Mouse (Mus musculus): ENCODE data around the gene Crybb1. TPM values are rescaled to one million over a fixed set of nuclear protein-coding genes. Genes with fewer than 3 reads are reported as not detected.

The Crybb1 gene
- polyA plus RNA-seq, 1 experiment = 0.46 TPM

DNA sequence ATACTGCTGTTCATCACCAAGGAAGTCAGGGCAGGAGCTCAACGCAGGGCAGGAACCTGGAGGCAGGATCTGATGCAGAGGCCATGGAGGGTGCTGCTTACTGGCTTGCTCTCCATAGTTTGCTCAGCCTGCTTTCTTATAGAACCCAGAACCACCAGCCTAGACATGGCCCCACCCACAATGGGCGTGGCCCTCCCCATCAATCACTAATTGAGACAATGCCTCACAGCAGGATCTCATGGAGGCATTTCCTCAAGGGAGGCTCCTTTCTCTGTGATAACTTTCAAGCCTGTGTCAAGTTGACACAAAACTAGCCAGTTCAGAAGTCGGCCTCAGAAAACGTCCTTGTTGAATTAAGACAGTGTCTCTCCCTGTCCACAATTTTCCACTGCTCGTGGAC lies 19.8 kb upstream of the Crybb1 start:
- no peaks in the 10 kb centered on the region for H3K4me1 ChIP-seq (ENCODE audit: control insufficient read depth, insufficient read depth, insufficient read length)
- no peak for DNase-seq (ENCODE audit: low read depth in 1 of 2, low spot score in 2 of 2)
- no peak overlapping the region for H3K27ac ChIP-seq (ENCODE audit: insufficient read depth, low read length)
- WGBS = 89% methylated on average over 5 of the region's 5 CpGs
- TF ChIP-seq CTCF (IDR thresholded peaks at IDR 0.05; ENCODE audit: extremely low read depth, insufficient read depth, insufficient read length, insufficient replicate concordance) = no peak
- no peak for TF ChIP-seq POLR2A (IDR thresholded peaks at IDR 0.05; ENCODE audit: low read depth, low read length)
- no peak overlapping the region for H3K4me3 ChIP-seq (ENCODE audit: extremely low read depth, insufficient read depth, insufficient read length)
- H3K27me3 ChIP-seq (ENCODE audit: control insufficient read depth, insufficient read depth, low read length) = no peaks in the 10 kb centered on the region
- H3K36me3 ChIP-seq (ENCODE audit: control insufficient read depth, insufficient read depth, low read length) = no peaks in the 10 kb centered on the region

DNA sequence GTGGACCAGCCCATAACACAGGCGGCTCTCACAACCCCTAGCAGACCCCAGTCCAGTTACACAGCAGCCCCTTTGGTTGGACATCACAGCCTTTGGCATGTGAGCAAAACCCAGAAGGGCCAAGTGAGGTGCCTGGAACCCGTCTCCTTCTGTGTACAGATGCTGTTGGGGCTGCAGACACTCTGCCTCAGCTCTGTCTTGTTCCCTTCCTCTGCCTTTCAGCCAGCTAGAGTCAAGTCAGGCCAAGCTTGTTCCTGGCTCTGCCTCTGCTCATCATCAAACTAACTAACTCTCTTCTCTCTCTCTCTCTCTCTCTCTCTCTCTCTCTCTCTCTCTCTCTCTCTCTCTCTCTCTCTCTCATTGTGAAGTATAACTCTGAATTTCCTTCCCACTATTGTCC lies 19.0 kb upstream of the Crybb1 start:
- no peak overlapping the region for H3K27ac ChIP-seq (ENCODE audit: insufficient read depth, low read length)
- DNase-seq (ENCODE audit: low read depth in 1 of 2, low spot score in 2 of 2) = no peak
- H3K36me3 ChIP-seq (ENCODE audit: control insufficient read depth, insufficient read depth, low read length) = no peaks in the 10 kb centered on the region
- no peaks in the 10 kb centered on the region for H3K4me1 ChIP-seq (ENCODE audit: control insufficient read depth, insufficient read depth, insufficient read length)
- no peak overlapping the region for H3K4me3 ChIP-seq (ENCODE audit: extremely low read depth, insufficient read depth, insufficient read length)
- no peaks in the 10 kb centered on the region for H3K27me3 ChIP-seq (ENCODE audit: control insufficient read depth, insufficient read depth, low read length)
- 91% methylated on average over 2 of the region's 2 CpGs for WGBS
- TF ChIP-seq POLR2A (IDR thresholded peaks at IDR 0.05; ENCODE audit: low read depth, low read length) (no peak), CTCF (IDR thresholded peaks at IDR 0.05; ENCODE audit: extremely low read depth, insufficient read depth, insufficient read length, insufficient replicate concordance) (no peak)

- H3K27ac ChIP-seq (ENCODE audit: insufficient read depth, low read length) = no peak overlapping the region
- H3K27me3 ChIP-seq (ENCODE audit: control insufficient read depth, insufficient read depth, low read length) = no peaks in the 10 kb centered on the region
- H3K4me3 ChIP-seq (ENCODE audit: extremely low read depth, insufficient read depth, insufficient read length) = no peak overlapping the region
- TF ChIP-seq POLR2A (IDR thresholded peaks at IDR 0.05; ENCODE audit: low read depth, low read length) = no peak
- no peak for TF ChIP-seq CTCF (IDR thresholded peaks at IDR 0.05; ENCODE audit: extremely low read depth, insufficient read depth, insufficient read length, insufficient replicate concordance)
- H3K4me1 ChIP-seq (ENCODE audit: control insufficient read depth, insufficient read depth, insufficient read length) = no peaks in the 10 kb centered on the region; the same call in 1 of the 2 replicates
- 22% methylated on average over 16 of the region's 16 CpGs for WGBS
- no peaks in the 10 kb centered on the region for H3K36me3 ChIP-seq (ENCODE audit: control insufficient read depth, insufficient read depth, low read length)
- DNase-seq (ENCODE audit: low read depth in 1 of 2, low spot score in 2 of 2) = no peak
Measured at GRCm38 (mm10) chr5:112237439-112237838, 18.2 kb upstream of the Crybb1 start.

GRCm38 (mm10) chr5:112237866-112238570 lies 17.6 kb upstream of the Crybb1 start:
- Histone ChIP-seq H3K36me3 (ENCODE audit: control insufficient read depth, insufficient read depth, low read length) (no peaks in the 10 kb centered on the region), H3K4me1 (ENCODE audit: control insufficient read depth, insufficient read depth, insufficient read length) (peaks cover 1% of the 10 kb centered on the region; the same call in 1 of the 2 replicates), H3K27me3 (ENCODE audit: control insufficient read depth, insufficient read depth, low read length) (no peaks in the 10 kb centered on the region), H3K27ac (ENCODE audit: insufficient read depth, low read length) (no peak overlapping the region), H3K4me3 (ENCODE audit: extremely low read depth, insufficient read depth, insufficient read length) (no peak overlapping the region)
- no peak for TF ChIP-seq POLR2A (IDR thresholded peaks at IDR 0.05; ENCODE audit: low read depth, low read length)
- no peak for TF ChIP-seq CTCF (IDR thresholded peaks at IDR 0.05; ENCODE audit: extremely low read depth, insufficient read depth, insufficient read length, insufficient replicate concordance)
- no peak for DNase-seq (ENCODE audit: low read depth in 1 of 2, low spot score in 2 of 2)
- 86% methylated on average over 9 of the region's 9 CpGs for WGBS

- no peaks in the 10 kb centered on the region for H3K27me3 ChIP-seq (ENCODE audit: control insufficient read depth, insufficient read depth, low read length)
- 87% methylated on average over 3 of the region's 3 CpGs for WGBS
- no peak overlapping the region for H3K4me3 ChIP-seq (ENCODE audit: extremely low read depth, insufficient read depth, insufficient read length)
- H3K4me1 ChIP-seq (ENCODE audit: control insufficient read depth, insufficient read depth, insufficient read length) = peaks cover 4% of the 10 kb centered on the region; the same call in 1 of the 2 replicates
- H3K36me3 ChIP-seq (ENCODE audit: control insufficient read depth, insufficient read depth, low read length) = no peaks in the 10 kb centered on the region
- no peak for DNase-seq (ENCODE audit: low read depth in 1 of 2, low spot score in 2 of 2)
- no peak overlapping the region for H3K27ac ChIP-seq (ENCODE audit: insufficient read depth, low read length)
- TF ChIP-seq POLR2A (IDR thresholded peaks at IDR 0.05; ENCODE audit: low read depth, low read length) = no peak
- no peak for TF ChIP-seq CTCF (IDR thresholded peaks at IDR 0.05; ENCODE audit: extremely low read depth, insufficient read depth, insufficient read length, insufficient replicate concordance)
Measured at GRCm38 (mm10) chr5:112238781-112239482, 16.7 kb upstream of the Crybb1 start.

DNA sequence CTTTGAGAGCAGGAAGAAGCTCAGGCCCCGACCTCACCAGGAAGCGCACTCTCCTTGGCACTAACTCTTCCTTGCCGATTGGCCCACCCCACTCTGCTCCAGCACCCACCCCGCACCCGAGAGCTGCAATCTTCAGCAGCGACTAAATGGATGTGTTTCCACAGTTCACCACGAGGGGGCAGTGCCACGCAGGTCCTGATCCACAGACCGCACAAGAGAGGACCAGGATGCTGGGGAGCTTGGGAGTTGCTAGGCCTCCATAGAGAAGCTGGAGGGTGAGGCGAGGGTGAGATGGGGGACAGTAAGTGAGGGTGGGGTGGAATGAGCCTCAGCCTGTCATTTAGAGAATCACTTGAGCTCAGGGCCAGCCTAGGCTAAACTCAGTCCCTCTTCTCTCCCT lies 14.9 kb upstream of the Crybb1 start:
- DNase-seq (ENCODE audit: low read depth in 1 of 2, low spot score in 2 of 2) = peak; percentile 59 to 84
- TF ChIP-seq CTCF (IDR thresholded peaks at IDR 0.05; ENCODE audit: extremely low read depth, insufficient read depth, insufficient read length, insufficient replicate concordance) (peak; percentile 97), POLR2A (IDR thresholded peaks at IDR 0.05; ENCODE audit: low read depth, low read length) (no peak)
- Histone ChIP-seq H3K4me3 (ENCODE audit: extremely low read depth, insufficient read depth, insufficient read length) (no peak overlapping the region), H3K27ac (ENCODE audit: insufficient read depth, low read length) (no peak overlapping the region), H3K36me3 (ENCODE audit: control insufficient read depth, insufficient read depth, low read length) (no peaks in the 10 kb centered on the region), H3K4me1 (ENCODE audit: control insufficient read depth, insufficient read depth, insufficient read length) (peaks cover 4% of the 10 kb centered on the region; the same call in 1 of the 2 replicates), H3K27me3 (ENCODE audit: control insufficient read depth, insufficient read depth, low read length) (no peaks in the 10 kb centered on the region)
- under 1% methylated on average over 10 of the region's 10 CpGs for WGBS

DNA sequence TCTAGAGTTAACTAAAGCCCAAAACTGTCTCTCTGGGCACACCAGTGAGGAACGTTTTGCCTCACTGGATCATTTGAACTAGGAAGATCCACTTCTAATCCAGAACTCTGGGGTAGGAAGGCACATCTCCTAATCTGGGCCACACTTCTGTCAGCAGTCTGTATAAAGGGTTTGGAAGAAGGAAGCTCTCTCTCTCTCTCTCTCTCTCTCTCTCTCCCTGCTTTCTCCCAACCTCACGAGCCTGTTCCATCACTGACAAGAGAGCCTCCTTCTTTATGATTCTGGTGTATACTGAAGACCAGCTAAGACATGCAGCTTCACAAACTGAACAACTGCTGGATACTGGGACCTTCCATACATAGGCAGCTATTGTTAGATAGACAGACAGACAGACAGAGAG lies 13.8 kb upstream of the Crybb1 start:
- peaks cover 4% of the 10 kb centered on the region; the same call in 1 of the 2 replicates for H3K4me1 ChIP-seq (ENCODE audit: control insufficient read depth, insufficient read depth, insufficient read length)
- H3K4me3 ChIP-seq (ENCODE audit: extremely low read depth, insufficient read depth, insufficient read length) = no peak overlapping the region
- peak overlapping the region; percentile 76 for H3K27ac ChIP-seq (ENCODE audit: insufficient read depth, low read length)
- WGBS = 37% methylated on average over 2 of the region's 2 CpGs
- H3K36me3 ChIP-seq (ENCODE audit: control insufficient read depth, insufficient read depth, low read length) = no peaks in the 10 kb centered on the region
- TF ChIP-seq POLR2A (IDR thresholded peaks at IDR 0.05; ENCODE audit: low read depth, low read length) = no peak
- no peak for TF ChIP-seq CTCF (IDR thresholded peaks at IDR 0.05; ENCODE audit: extremely low read depth, insufficient read depth, insufficient read length, insufficient replicate concordance)
- H3K27me3 ChIP-seq (ENCODE audit: control insufficient read depth, insufficient read depth, low read length) = no peaks in the 10 kb centered on the region
- DNase-seq (ENCODE audit: low read depth in 1 of 2, low spot score in 2 of 2) = no peak
